Mouse (Mus musculus) erythroblast, adult 5-6 weeks (primary cell): ENCODE data around the gene Slc1a1. TPM values are rescaled to one million over a fixed set of nuclear protein-coding genes. Genes with fewer than 3 reads are reported as not detected.

ENCODE experiments used
- ATAC-seq: replicated peaks from 2 replicates; pipeline ENCODE4 v1.8.0; 2016; ENCODE audit warnings: moderate number of reproducible peaks, mild to moderate bottlenecking, moderate TSS enrichment, inconsistent platforms; ENCODE audit not compliant: poor library complexity, low FRiP score, severe bottlenecking
- total RNA-seq, 2 experiments: library from RNA; stranded (forward) in 1 of 2; stranded (reverse) in 1 of 2; fragments of 150-400 nt in 1 of 2; fragments of 200-764, 138-1000 nt in 1 of 2; gene quantifications; 2 replicates each; pipeline versions ENCODE4 v1.2.3 to v1.2.4; 2015 to 2017; ENCODE audit warnings: low replicate concordance in 2 of 2

Gene Slc1a1
- total RNA-seq, 2 experiments from 2014 or later = 0.26 TPM; not detected in 1

- no peak for ATAC-seq
Observed at GRCm38 (mm10) chr19:28844946-28845710, 10.3 kb downstream of the Slc1a1 start.

- ATAC-seq = no peak
Observed at GRCm38 (mm10) chr19:28850510-28850909, 15.7 kb downstream of the Slc1a1 start.

GRCm38 (mm10) chr19:28852001-28852400, 17.2 kb downstream of the Slc1a1 start:
- no peak for ATAC-seq

- ATAC-seq = no peak
Observed at GRCm38 (mm10) chr19:28854831-28855230, 20.0 kb downstream of the Slc1a1 start.

GRCm38 (mm10) chr19:28860246-28860645, 25.4 kb downstream of the Slc1a1 start:
- ATAC-seq = no peak

GRCm38 (mm10) chr19:28863626-28864025, 28.8 kb downstream of the Slc1a1 start:
- ATAC-seq = no peak

GRCm38 (mm10) chr19:28864981-28865380, 30.1 kb downstream of the Slc1a1 start:
- ATAC-seq = no peak

- ATAC-seq = no peak
Observed at GRCm38 (mm10) chr19:28865501-28865900, 30.7 kb downstream of the Slc1a1 start.

GRCm38 (mm10) chr19:28869251-28869855, 34.5 kb downstream of the Slc1a1 start:
- no peak for ATAC-seq

GRCm38 (mm10) chr19:28870351-28870750, 35.5 kb downstream of the Slc1a1 start:
- no peak for ATAC-seq

GRCm38 (mm10) chr19:28879476-28879875, 44.6 kb downstream of the Slc1a1 start:
- no peak for ATAC-seq

GRCm38 (mm10) chr19:28883126-28883525, 48.3 kb downstream of the Slc1a1 start:
- ATAC-seq = no peak

GRCm38 (mm10) chr19:28888496-28888895, 53.6 kb downstream of the Slc1a1 start:
- ATAC-seq = no peak

- no peak for ATAC-seq
Observed at GRCm38 (mm10) chr19:28889251-28889650, 54.4 kb downstream of the Slc1a1 start.

GRCm38 (mm10) chr19:28891238-28891637, 56.4 kb downstream of the Slc1a1 start:
- no peak for ATAC-seq

- no peak for ATAC-seq
Observed at GRCm38 (mm10) chr19:28891864-28892263, 57.0 kb downstream of the Slc1a1 start.

GRCm38 (mm10) chr19:28896639-28897038, 61.8 kb downstream of the Slc1a1 start:
- no peak for ATAC-seq

- ATAC-seq = no peak
Observed at GRCm38 (mm10) chr19:28897497-28897896, 62.6 kb downstream of the Slc1a1 start.

GRCm38 (mm10) chr19:28900771-28901170, 65.9 kb downstream of the Slc1a1 start:
- no peak for ATAC-seq

GRCm38 (mm10) chr19:28902111-28902510, 67.3 kb downstream of the Slc1a1 start:
- ATAC-seq = no peak

GRCm38 (mm10) chr19:28902806-28903205, 68.0 kb downstream of the Slc1a1 start:
- ATAC-seq = no peak
